Mouse (Mus musculus) forebrain, embryonic 11.5 days (tissue): ENCODE measurements around the gene Clip1. TPM values are rescaled to one million over a fixed set of nuclear protein-coding genes. Genes with fewer than 3 reads are reported as not detected.

Experiments
- ATAC-seq: fragments of 200-750 bp; cut with Nextera tagmentation; replicated peaks from 2 replicates; pipeline ENCODE4 v1.8.0; 2017; ENCODE audit warnings: moderate TSS enrichment; ENCODE audit not compliant: low FRiP score
- DNase-seq: peaks from one replicate; pipeline ENCODE4 v3.0.0-alpha.2; 2017; ENCODE audit warnings: low spot score
- H3K27ac ChIP-seq: fragments of 300-500 bp; sonication (generic); 2 replicates; pipeline ENCODE4 v1.5.1; 2014; ENCODE audit warnings: low read depth, low read length
- H3K27me3 ChIP-seq: fragments of 300-500 bp; sonication (generic); 2 replicates; pipeline ENCODE4 v1.6.1; 2014; ENCODE audit warnings: mild to moderate bottlenecking, low read length, mixed read lengths; ENCODE audit not compliant: control insufficient read depth, insufficient read depth
- H3K36me3 ChIP-seq: fragments of 300-500 bp; sonication (generic); 2 replicates; pipeline ENCODE4 v1.6.1; 2014; ENCODE audit warnings: mild to moderate bottlenecking, low read length, moderate library complexity, mixed read lengths; ENCODE audit not compliant: control insufficient read depth, insufficient read depth
- H3K4me1 ChIP-seq: fragments of 300-500 bp; sonication (generic); replicated peaks from 2 replicates; pipeline ENCODE4 v1.6.1; 2014; ENCODE audit warnings: low read length, mixed read lengths; ENCODE audit not compliant: control insufficient read depth, insufficient read depth
- H3K4me2 ChIP-seq: fragments of 300-500 bp; sonication (generic); 2 replicates; pipeline ENCODE4 v1.6.1; 2014; ENCODE audit warnings: low read depth, mild to moderate bottlenecking, low read length, moderate library complexity, mixed read lengths; ENCODE audit not compliant: severe bottlenecking
- H3K4me3 ChIP-seq: fragments of 300-500 bp; sonication (generic); 2 replicates; pipeline ENCODE4 v1.5.1; 2014; ENCODE audit warnings: low read depth, low read length
- H3K9ac ChIP-seq: fragments of 300-500 bp; sonication (generic); 2 replicates; pipeline ENCODE4 v1.6.1; 2014; ENCODE audit warnings: low read length
- H3K9me3 ChIP-seq: fragments of 300-500 bp; sonication (generic); 2 replicates; pipeline ENCODE4 v1.6.1; 2016; ENCODE audit warnings: low read length, mixed read lengths; ENCODE audit not compliant: control insufficient read depth
- WGBS: fragments of 180-500 bp; shearing (Covaris S2); extraction: QIAGEN DNeasy Blood & Tissue Kit; methylation state at CpG from one replicate; pipeline ENCODE4 v1.1.7; 2014; 5-methylcytosine and 5-hydroxymethylcytosine counted together
- polyA plus RNA-seq: library from polyadenylated mRNA; unstranded; fragments of >200 nt; fragmentation: Nextera tagmentation; extraction: Ambion mirVana; gene quantifications from 2 replicates; pipeline ENCODE4 v1.2.1, GENCODE M21; 2014

Clip1 gene
- polyA plus RNA-seq, 1 experiment from 2014 or later, result 57.7 TPM

- H3K27ac ChIP-seq, result no peak overlapping the region
- no peaks in the 10 kb centered on the region for H3K36me3 ChIP-seq
- H3K9me3 ChIP-seq, result no peaks in the 10 kb centered on the region
- ATAC-seq (no peak), DNase-seq (no peak)
- no peak overlapping the region for H3K4me3 ChIP-seq
- H3K4me1 ChIP-seq, result no peaks in the 10 kb centered on the region
- no peaks in the 10 kb centered on the region for H3K27me3 ChIP-seq
- no peak overlapping the region for H3K9ac ChIP-seq
- no peak overlapping the region for H3K4me2 ChIP-seq
- WGBS, result 94% methylated on average over 7 of the region's 7 CpGs
Measured at GRCm38 (mm10) chr5:123665956-123666355, 18.5 kb downstream of the Clip1 start.

GRCm38 (mm10) chr5:123664329-123664728, 20.1 kb downstream of the Clip1 start:
- 87% methylated on average over 7 of the region's 7 CpGs for WGBS

GRCm38 (mm10) chr5:123662059-123662458, 22.4 kb downstream of the Clip1 start:
- ATAC-seq, result no peak
- H3K4me2 ChIP-seq, result no peak overlapping the region
- H3K4me3 ChIP-seq, result no peak overlapping the region
- WGBS, result 77% methylated on average over 9 of the region's 9 CpGs
- no peak overlapping the region for H3K27ac ChIP-seq
- DNase-seq, result no peak
- H3K27me3 ChIP-seq, result no peaks in the 10 kb centered on the region
- no peaks in the 10 kb centered on the region for H3K4me1 ChIP-seq
- no peak overlapping the region for H3K9ac ChIP-seq
- H3K9me3 ChIP-seq, result no peaks in the 10 kb centered on the region
- H3K36me3 ChIP-seq, result no peaks in the 10 kb centered on the region

More at GRCm38 (mm10) chr5:123664329-123664728, 20.1 kb downstream of the Clip1 start:
- H3K4me3 ChIP-seq, result no peak overlapping the region
- no peak overlapping the region for H3K4me2 ChIP-seq
- no peaks in the 10 kb centered on the region for H3K27me3 ChIP-seq
- no peak overlapping the region for H3K9ac ChIP-seq
- no peak for DNase-seq
- no peaks in the 10 kb centered on the region for H3K9me3 ChIP-seq
- no peak overlapping the region for H3K27ac ChIP-seq
- H3K4me1 ChIP-seq, result no peaks in the 10 kb centered on the region
- H3K36me3 ChIP-seq, result no peaks in the 10 kb centered on the region
- no peak for ATAC-seq

GRCm38 (mm10) chr5:123661602-123662001, 22.8 kb downstream of the Clip1 start:
- H3K27ac ChIP-seq, result no peak overlapping the region
- ATAC-seq, result no peak

GRCm38 (mm10) chr5:123657651-123658050, 26.8 kb downstream of the Clip1 start:
- Histone ChIP-seq H3K27ac (no peak overlapping the region), H3K4me2 (no peak overlapping the region), H3K4me1 (no peaks in the 10 kb centered on the region), H3K27me3 (no peaks in the 10 kb centered on the region), H3K36me3 (peaks cover 6% of the 10 kb centered on the region), H3K9me3 (no peaks in the 10 kb centered on the region), H3K4me3 (no peak overlapping the region), H3K9ac (no peak overlapping the region)
- DNase-seq, result no peak
- ATAC-seq, result no peak
- WGBS, result 91% methylated on average over 7 of the region's 7 CpGs

More at GRCm38 (mm10) chr5:123661602-123662001, 22.8 kb downstream of the Clip1 start:
- Histone ChIP-seq H3K4me1 (no peaks in the 10 kb centered on the region), H3K36me3 (no peaks in the 10 kb centered on the region), H3K4me3 (no peak overlapping the region), H3K4me2 (no peak overlapping the region), H3K27me3 (no peaks in the 10 kb centered on the region), H3K9me3 (no peaks in the 10 kb centered on the region), H3K9ac (no peak overlapping the region)
- WGBS, result 89% methylated on average over 3 of the region's 3 CpGs
- no peak for DNase-seq

- no peaks in the 10 kb centered on the region for H3K4me1 ChIP-seq
- no peak for ATAC-seq
- no peak overlapping the region for H3K27ac ChIP-seq
- H3K9me3 ChIP-seq, result no peaks in the 10 kb centered on the region
- H3K9ac ChIP-seq, result no peak overlapping the region
- no peak overlapping the region for H3K4me2 ChIP-seq
- no peaks in the 10 kb centered on the region for H3K27me3 ChIP-seq
- 33% methylated on average over 5 of the region's 5 CpGs for WGBS
- H3K4me3 ChIP-seq, result no peak overlapping the region
- no peak for DNase-seq
- H3K36me3 ChIP-seq, result peaks cover 6% of the 10 kb centered on the region
Measured at GRCm38 (mm10) chr5:123654937-123655336, 29.5 kb downstream of the Clip1 start.

GRCm38 (mm10) chr5:123653287-123653801, 31.1 kb downstream of the Clip1 start:
- H3K9ac ChIP-seq, result no peak overlapping the region
- WGBS, result 89% methylated on average over 11 of the region's 11 CpGs
- no peaks in the 10 kb centered on the region for H3K9me3 ChIP-seq
- H3K4me3 ChIP-seq, result no peak overlapping the region
- no peaks in the 10 kb centered on the region for H3K27me3 ChIP-seq
- DNase-seq, result no peak
- no peak overlapping the region for H3K27ac ChIP-seq
- peaks cover 6% of the 10 kb centered on the region for H3K36me3 ChIP-seq
- H3K4me2 ChIP-seq, result no peak overlapping the region
- H3K4me1 ChIP-seq, result no peaks in the 10 kb centered on the region
- no peak for ATAC-seq

GRCm38 (mm10) chr5:123650825-123651224, 33.6 kb downstream of the Clip1 start:
- no peak overlapping the region for H3K9ac ChIP-seq
- no peaks in the 10 kb centered on the region for H3K9me3 ChIP-seq
- H3K27ac ChIP-seq, result no peak overlapping the region
- no peaks in the 10 kb centered on the region for H3K27me3 ChIP-seq
- H3K4me1 ChIP-seq, result no peaks in the 10 kb centered on the region
- peaks cover 6% of the 10 kb centered on the region for H3K36me3 ChIP-seq
- no peak overlapping the region for H3K4me2 ChIP-seq
- WGBS, result 79% methylated on average over 2 of the region's 2 CpGs
- DNase-seq (no peak), ATAC-seq (no peak)
- H3K4me3 ChIP-seq, result no peak overlapping the region

- H3K4me2 ChIP-seq, result no peak overlapping the region
- no peak for ATAC-seq
- H3K4me3 ChIP-seq, result no peak overlapping the region
- H3K27ac ChIP-seq, result no peak overlapping the region
- no peaks in the 10 kb centered on the region; the same call in 1 of the 2 replicates for H3K36me3 ChIP-seq
- H3K4me1 ChIP-seq, result no peaks in the 10 kb centered on the region
- WGBS, result 95% methylated on average over 17 of the region's 17 CpGs
- H3K9ac ChIP-seq, result no peak overlapping the region
- H3K9me3 ChIP-seq, result no peaks in the 10 kb centered on the region
- no peaks in the 10 kb centered on the region for H3K27me3 ChIP-seq
- no peak for DNase-seq
Measured at GRCm38 (mm10) chr5:123642401-123642800, 42.0 kb downstream of the Clip1 start.
